Mouse (Mus musculus): ENCODE data around the gene Pax2. TPM values are rescaled to one million over a fixed set of nuclear protein-coding genes. Genes with fewer than 3 reads are reported as not detected.

Gene Pax2
- total and polyA plus RNA-seq, 3 experiments: not detected

GRCm38 (mm10) chr19:44823657-44824056 is 67.8 kb downstream of the Pax2 start:
- TF ChIP-seq ZKSCAN1 (IDR thresholded peaks at IDR 0.05; ENCODE audit: low read depth, low read length) (no peak), NRF1 (IDR thresholded peaks at IDR 0.05; ENCODE audit: insufficient read depth, low read depth, low read length, poor library complexity, severe bottlenecking) (no peak), ZC3H11A (IDR thresholded peaks at IDR 0.05; ENCODE audit: low read depth, low read length) (no peak), CHD1 (IDR thresholded peaks at IDR 0.05; ENCODE audit: low read depth, low read length) (no peak), POLR2A (IDR thresholded peaks at IDR 0.05; ENCODE audit: control insufficient read depth in 1 of 2, insufficient read depth in 1 of 2, low read depth in 1 of 2, low read length in 2 of 2, poor library complexity in 1 of 2) (no peak), NELFE (IDR thresholded peaks at IDR 0.05; ENCODE audit: low read depth, low read length) (no peak), ZMIZ1 (IDR thresholded peaks at IDR 0.05; ENCODE audit: low read depth, low read length) (no peak), TBP (IDR thresholded peaks at IDR 0.05; ENCODE audit: low read depth, low read length) (no peak), RCOR1 (IDR thresholded peaks at IDR 0.05; ENCODE audit: low read depth, low read length) (no peak), UBTF (IDR thresholded peaks at IDR 0.05; ENCODE audit: borderline replicate concordance, insufficient read depth, low read depth, low read length) (no peak), JUND (IDR thresholded peaks at IDR 0.05; ENCODE audit: low read depth, low read length) (no peak), HCFC1 (IDR thresholded peaks at IDR 0.05; ENCODE audit: low read depth, low read length) (no peak), GABPA (IDR thresholded peaks at IDR 0.05; ENCODE audit: low read depth, low read length) (no peak)
- Histone ChIP-seq H3K9me3 (replicated peaks; ENCODE audit: insufficient read depth, low read length) (no peaks in the 10 kb centered on the region), H3K27me3 (ENCODE audit: control insufficient read depth in 1 of 2, insufficient read depth in 2 of 2, low read length in 2 of 2) (peaks cover 0 to 2% of the 10 kb centered on the region in 2 experiments; a peak in 2 of 4 replicates)

GRCm38 (mm10) chr19:44825216-44825768 is 69.4 kb downstream of the Pax2 start:
- DNase-seq (ENCODE audit: low read depth, low spot score): no peak
- H3K79me2 ChIP-seq (ENCODE audit: control insufficient read depth, insufficient read depth, low read length, poor library complexity): no peaks in the 10 kb centered on the region
- H3K27ac ChIP-seq (ENCODE audit: control insufficient read depth, low read depth, low read length): no peak overlapping the region
- H3K27me3 ChIP-seq (ENCODE audit: control insufficient read depth in 1 of 2, insufficient read depth in 2 of 2, low read length in 2 of 2): peaks cover 0 to 2% of the 10 kb centered on the region in 2 experiments; a peak in 2 of 4 replicates
- no peak overlapping the region for H3K4me3 ChIP-seq (ENCODE audit: control insufficient read depth in 1 of 2, insufficient read depth in 1 of 2, low read depth in 2 of 2, low read length in 2 of 2)
- no peaks in the 10 kb centered on the region for H3K36me3 ChIP-seq (ENCODE audit: control insufficient read depth in 1 of 2, insufficient read depth in 2 of 2, low read length in 2 of 2)
- TF ChIP-seq MYB (IDR thresholded peaks at IDR 0.05; ENCODE audit: low read depth, low read length) (no peak), SIN3A (IDR thresholded peaks at IDR 0.05; ENCODE audit: low read length) (no peak), KAT2A (conservative IDR thresholded peaks at IDR 0.05; ENCODE audit: low read depth, low read length) (no peak), ELF1 (IDR thresholded peaks at IDR 0.05; ENCODE audit: low read depth, low read length) (no peak), MEF2A (IDR thresholded peaks at IDR 0.05; ENCODE audit: extremely low read depth, insufficient replicate concordance, low read depth, low read length, poor library complexity, severe bottlenecking) (no peak), POLR2A (IDR thresholded peaks at IDR 0.05; ENCODE audit: control insufficient read depth in 1 of 2, insufficient read depth in 1 of 2, low read depth in 1 of 2, low read length in 2 of 2, poor library complexity in 1 of 2) (no peak), E2F4 (IDR thresholded peaks at IDR 0.05; ENCODE audit: borderline replicate concordance, low read depth, low read length) (no peak)
- no peak overlapping the region for H3K9ac ChIP-seq (ENCODE audit: control insufficient read depth, low read depth, low read length, poor library complexity, severe bottlenecking)
- H3K9me3 ChIP-seq (replicated peaks; ENCODE audit: insufficient read depth, low read length): no peaks in the 10 kb centered on the region
- no peaks in the 10 kb centered on the region for H3K4me1 ChIP-seq (ENCODE audit: control insufficient read depth in 1 of 2, insufficient read depth in 2 of 2, low read length in 2 of 2)

More at GRCm38 (mm10) chr19:44823657-44824056, 67.8 kb downstream of the Pax2 start:
- DNase-seq (ENCODE audit: low read depth, low spot score): no peak
- Histone ChIP-seq H3K27ac (ENCODE audit: control insufficient read depth, low read depth, low read length) (no peak overlapping the region), H3K79me2 (ENCODE audit: control insufficient read depth, insufficient read depth, low read length, poor library complexity) (no peaks in the 10 kb centered on the region), H3K36me3 (ENCODE audit: control insufficient read depth in 1 of 2, insufficient read depth in 2 of 2, low read length in 2 of 2) (no peaks in the 10 kb centered on the region), H3K4me1 (ENCODE audit: control insufficient read depth in 1 of 2, insufficient read depth in 2 of 2, low read length in 2 of 2) (no peaks in the 10 kb centered on the region), H3K4me3 (ENCODE audit: control insufficient read depth in 1 of 2, insufficient read depth in 1 of 2, low read depth in 2 of 2, low read length in 2 of 2) (no peak overlapping the region), H3K9ac (ENCODE audit: control insufficient read depth, low read depth, low read length, poor library complexity, severe bottlenecking) (no peak overlapping the region)
